Mouse (Mus musculus) T-helper 1 cell (primary cell): ENCODE measurements at regions not wholly inside any gene's neighbourhood (a gene's known extent, or its start where the extent isn't known, plus 50 kb on each side); places are given as distances from the start of the nearest gene placed in this dataset.

ENCODE experiments used
- in situ Hi-C: fragments of 300-600 bp; cut with MboI, MseI; formaldehyde crosslinking; loops from one replicate; pipeline ENCODE4 v1.15.1; 2025; ENCODE audit warnings: high pct_unique_total_duplicates

DNA sequence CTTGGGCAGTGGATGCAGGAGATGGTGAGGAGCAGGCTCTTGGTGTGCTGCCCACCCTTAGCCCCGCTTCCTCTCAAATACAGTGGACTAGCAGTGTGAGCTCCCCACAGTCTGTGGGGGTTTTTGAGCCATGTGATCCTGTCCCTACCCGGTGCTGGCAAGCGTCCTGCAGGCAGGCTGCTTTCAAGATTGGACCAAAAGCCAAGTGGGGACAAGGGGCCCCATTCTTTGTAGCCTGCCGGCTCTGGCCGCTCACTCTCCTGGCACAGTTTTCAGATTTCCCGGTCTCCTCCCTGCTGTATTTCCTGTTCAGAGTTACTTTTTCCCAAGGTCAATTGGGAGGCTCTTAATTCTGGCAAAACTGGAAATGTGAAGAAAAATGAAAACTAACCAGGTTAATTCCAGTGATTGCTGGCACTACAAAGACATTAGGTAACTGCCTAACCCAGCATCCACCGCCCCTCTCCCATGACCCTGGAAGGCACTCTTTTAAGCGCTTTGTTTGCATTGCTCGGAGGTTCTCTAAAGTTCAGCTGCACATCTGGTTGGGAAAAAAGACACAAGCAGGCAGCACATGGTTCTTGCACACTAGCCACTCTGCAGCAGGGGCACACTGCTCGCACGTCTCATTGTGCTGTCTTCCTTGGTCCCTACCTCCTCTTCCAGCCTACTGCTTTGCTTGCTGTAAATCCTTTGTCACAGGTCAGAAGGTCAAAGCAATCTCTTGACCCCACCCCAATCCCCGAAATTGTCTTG lies 105.6 kb downstream of the Rassf10 start:
- in situ Hi-C loops: no loop called here

- in situ Hi-C loops: no loop called here
Observed at GRCm38 (mm10) chr7:113059967-113060284, 106.2 kb downstream of the Rassf10 start.

- in situ Hi-C loops: no loop called here
Observed at GRCm38 (mm10) chr7:113060991-113061390, 107.2 kb downstream of the Rassf10 start.

GRCm38 (mm10) chr7:113066536-113066935 lies 112.8 kb downstream of the Rassf10 start:
- in situ Hi-C loops: no loop called here

DNA sequence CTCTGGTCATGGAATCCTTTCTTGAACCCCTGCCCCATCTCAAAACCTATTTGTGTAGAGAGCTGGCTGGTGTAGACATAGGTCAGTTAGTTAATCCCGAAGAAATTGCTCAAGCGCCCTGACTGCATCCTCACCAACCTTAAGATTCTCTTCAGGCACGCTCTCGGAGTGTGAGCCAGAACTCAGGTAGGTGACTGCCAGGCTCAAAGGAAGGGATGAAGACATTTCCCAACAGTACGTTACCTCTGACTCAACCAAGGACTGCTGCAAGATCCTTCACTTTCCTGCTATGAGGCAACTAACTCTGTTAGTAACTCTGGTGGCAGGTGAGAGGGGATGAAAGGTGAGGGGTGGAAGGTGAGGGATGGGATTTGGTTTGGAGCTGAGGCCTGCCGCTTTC lies 114.5 kb downstream of the Rassf10 start:
- in situ Hi-C loops: no loop called here

- in situ Hi-C loops: no loop called here
Observed at GRCm38 (mm10) chr7:113069336-113069924, 115.7 kb downstream of the Rassf10 start.

GRCm38 (mm10) chr7:113071418-113071817 lies 117.7 kb downstream of the Rassf10 start:
- in situ Hi-C loops: no loop called here

- in situ Hi-C loops: no loop called here
Observed at GRCm38 (mm10) chr7:113073781-113074180, 120.0 kb downstream of the Rassf10 start.

GRCm38 (mm10) chr7:113075371-113075770 lies 121.6 kb downstream of the Rassf10 start:
- in situ Hi-C loops: no loop called here

DNA sequence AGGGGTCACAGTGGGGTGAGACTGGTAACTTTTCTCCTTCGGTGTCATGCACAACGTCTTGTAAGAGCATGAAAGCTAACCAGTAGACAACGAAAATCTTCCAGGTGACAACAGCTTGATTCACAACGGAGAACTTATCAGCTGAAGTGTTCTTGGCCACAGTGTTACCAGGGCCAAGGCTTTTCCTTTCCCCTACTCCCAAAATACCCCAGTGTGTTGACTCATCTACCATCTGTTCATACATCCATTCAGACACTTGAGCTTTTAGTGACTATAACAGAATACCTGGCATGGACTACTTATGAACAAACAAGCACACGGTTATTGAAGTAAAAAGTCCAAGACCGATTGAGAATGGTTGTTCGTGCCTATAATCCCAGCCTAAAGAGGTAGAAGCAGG lies 122.5 kb downstream of the Rassf10 start:
- in situ Hi-C loops: no loop called here

DNA sequence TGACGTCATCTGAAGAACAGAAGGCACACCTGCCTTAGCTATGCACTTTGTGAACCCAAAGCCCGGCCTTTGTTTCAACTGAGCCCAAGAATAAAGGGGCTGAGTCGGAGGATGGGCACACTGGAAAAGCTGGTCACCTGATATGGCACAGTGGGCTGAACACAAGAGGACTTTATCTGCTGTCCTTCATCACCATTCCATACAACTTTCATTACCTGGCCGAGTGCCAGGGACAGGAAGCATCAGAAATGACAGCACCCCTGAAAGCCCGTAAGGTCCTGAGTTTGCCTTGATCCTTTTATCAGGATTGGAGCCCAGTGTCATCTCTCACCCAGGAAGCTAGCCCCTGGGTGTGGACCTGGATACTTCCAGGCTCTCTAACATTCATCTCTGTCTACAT lies 126.1 kb upstream of the Arntl start:
- in situ Hi-C loops: no loop called here

GRCm38 (mm10) chr7:113084930-113085625 lies 122.2 kb upstream of the Arntl start:
- in situ Hi-C loops: no loop called here

DNA sequence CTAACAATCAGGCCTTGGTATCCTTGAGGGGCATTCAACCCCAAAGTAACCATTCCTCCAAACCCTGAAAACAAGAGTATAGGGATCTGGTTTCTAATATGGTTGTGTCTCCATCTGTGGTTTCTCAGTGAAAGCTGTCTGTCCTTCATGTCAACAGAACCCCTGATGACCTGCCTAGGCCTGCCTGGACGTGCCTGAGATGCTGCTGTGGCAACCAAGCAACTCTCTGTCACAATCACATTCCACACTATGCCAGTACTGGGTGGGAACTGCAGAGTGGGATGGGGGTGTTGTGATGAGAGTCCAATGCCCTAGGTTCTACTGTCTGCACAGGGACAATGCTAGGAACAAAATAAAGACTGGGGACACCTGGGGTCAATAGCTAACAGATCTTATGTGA lies 121.1 kb upstream of the Arntl start:
- in situ Hi-C loops: no loop called here

GRCm38 (mm10) chr7:113087646-113088045 lies 119.6 kb upstream of the Arntl start:
- in situ Hi-C loops: no loop called here

- in situ Hi-C loops: no loop called here
Observed at GRCm38 (mm10) chr7:113089044-113089443, 118.2 kb upstream of the Arntl start.

- in situ Hi-C loops: no loop called here
Observed at GRCm38 (mm10) chr7:113093931-113094330, 113.3 kb upstream of the Arntl start.

- in situ Hi-C loops: no loop called here
Observed at GRCm38 (mm10) chr7:113095092-113095491, 112.2 kb upstream of the Arntl start.

GRCm38 (mm10) chr7:113104265-113104664 lies 103.0 kb upstream of the Arntl start:
- in situ Hi-C loops: no loop called here

DNA sequence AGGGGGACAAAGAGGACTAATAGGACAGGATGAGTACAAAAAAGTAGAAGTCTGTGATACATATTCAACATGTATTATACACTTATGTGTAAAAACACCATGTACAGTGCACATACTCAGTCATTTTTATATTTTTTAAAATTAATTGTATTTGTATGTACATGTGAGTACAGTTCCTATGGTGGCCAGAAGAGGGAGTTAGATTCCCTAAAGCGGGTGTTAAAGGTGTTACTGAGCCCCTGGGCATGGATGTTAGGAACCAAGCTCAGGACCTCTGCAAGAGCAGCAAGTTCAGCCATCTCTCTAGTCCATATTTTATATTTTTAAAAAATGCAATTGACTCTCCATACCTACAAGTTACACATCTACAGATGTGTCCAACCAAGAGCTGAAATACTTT lies 101.9 kb upstream of the Arntl start:
- in situ Hi-C loops: no loop called here

DNA sequence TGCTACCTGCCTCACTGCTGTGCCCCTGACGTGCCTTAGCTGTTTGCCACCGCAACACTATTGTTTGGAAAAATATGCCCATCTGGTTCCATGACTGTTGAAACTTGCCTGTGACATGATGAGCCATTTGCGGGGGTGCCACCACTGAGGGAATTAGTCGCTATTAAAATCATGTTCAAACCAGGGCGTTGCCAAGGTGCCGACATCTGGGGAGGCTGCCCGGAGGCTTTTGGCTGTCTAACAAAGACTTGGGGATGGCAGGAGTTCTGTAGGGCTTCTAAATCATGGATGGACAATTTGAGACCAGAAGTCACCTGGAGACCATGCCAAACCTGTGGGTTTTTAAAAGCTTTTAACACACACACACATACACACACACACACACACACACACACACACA lies 100.5 kb upstream of the Arntl start:
- in situ Hi-C loops: no loop called here

DNA sequence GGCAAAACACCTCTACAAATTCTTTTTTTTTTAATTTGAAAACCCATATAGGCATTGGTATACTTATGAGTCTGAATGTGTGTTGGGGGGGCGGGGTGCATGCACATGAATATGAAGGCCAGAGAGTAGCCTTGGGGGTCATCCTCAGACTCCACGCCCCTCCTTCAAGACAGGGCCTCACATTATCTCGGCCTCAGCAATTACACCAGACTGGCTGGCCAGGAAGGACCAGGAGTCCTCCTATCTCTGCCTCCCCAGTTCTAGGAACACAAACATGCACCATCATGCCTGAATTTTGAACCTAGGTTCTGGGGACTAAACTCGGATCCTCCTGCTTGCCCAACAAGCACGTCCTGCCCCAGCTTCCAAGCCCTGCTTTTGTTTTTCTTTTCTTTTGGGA lies 99.3 kb upstream of the Arntl start:
- in situ Hi-C loops: no loop called here

DNA sequence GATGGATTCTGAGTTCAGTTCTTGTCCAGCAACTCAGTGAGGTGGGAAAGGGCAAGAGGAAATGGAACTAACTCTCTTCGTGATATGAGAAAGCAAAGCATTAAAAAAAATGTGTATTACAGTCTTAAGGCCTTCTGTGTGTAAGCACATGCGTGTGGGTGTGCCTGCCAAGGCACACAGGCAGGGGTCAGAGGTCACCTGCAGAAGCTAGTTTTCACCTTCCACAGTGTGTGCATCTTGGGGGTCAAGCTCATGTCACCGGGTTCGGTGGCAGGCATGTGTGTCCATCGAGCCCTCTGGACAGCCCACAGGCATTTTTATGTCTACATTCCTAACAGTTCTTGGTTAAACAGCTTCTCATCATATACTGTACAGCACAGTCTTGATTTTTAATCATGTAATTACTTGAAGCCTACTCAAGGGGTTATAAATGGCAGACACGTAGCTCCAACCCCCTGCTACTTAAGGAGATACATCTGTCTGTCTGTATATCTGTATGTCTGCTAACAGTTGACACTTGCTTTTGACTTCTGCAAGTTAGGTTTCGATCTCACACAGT lies 98.7 kb upstream of the Arntl start:
- in situ Hi-C loops: no loop called here

- in situ Hi-C loops: no loop called here
Observed at GRCm38 (mm10) chr7:113109481-113109880, 97.8 kb upstream of the Arntl start.
